Mouse (Mus musculus) heart, embryonic 11.5 days (tissue): ENCODE measurements around the gene Pdcd4. TPM values are rescaled to one million over a fixed set of nuclear protein-coding genes. Genes with fewer than 3 reads are reported as not detected.
"Not testable (repeated sequence)": the region's sequence is repeated elsewhere in the genome, so short reads cannot be mapped to it uniquely, and the experiment has no call there.

ENCODE experiments used
- ATAC-seq: fragments of 200-750 bp; cut with Nextera tagmentation; replicated peaks from 2 replicates; pipeline ENCODE4 v1.8.0; 2017; ENCODE audit warnings: moderate library complexity; ENCODE audit not compliant: insufficient number of reproducible peaks, low FRiP score, low TSS enrichment
- H3K27ac ChIP-seq: fragments of 300-500 bp; sonication (generic); 2 replicates; pipeline ENCODE4 v1.5.1; 2014; ENCODE audit warnings: mild to moderate bottlenecking, low read depth, low read length
- H3K27me3 ChIP-seq: fragments of 300-500 bp; sonication (generic); 2 replicates; pipeline ENCODE4 v1.6.1; 2014; ENCODE audit warnings: mild to moderate bottlenecking, low read length, mixed read lengths; ENCODE audit not compliant: control insufficient read depth, insufficient read depth
- H3K36me3 ChIP-seq: fragments of 300-500 bp; sonication (generic); 2 replicates; pipeline ENCODE4 v1.6.1; 2014; ENCODE audit warnings: mild to moderate bottlenecking, low read length, moderate library complexity, mixed read lengths; ENCODE audit not compliant: control insufficient read depth, insufficient read depth
- H3K4me1 ChIP-seq: fragments of 300-500 bp; sonication (generic); 2 replicates; pipeline ENCODE4 v1.6.1; 2014; ENCODE audit warnings: low read length; ENCODE audit not compliant: control insufficient read depth, insufficient read depth
- H3K4me2 ChIP-seq: fragments of 300-500 bp; sonication (generic); 2 replicates; pipeline ENCODE4 v1.6.1; 2014; ENCODE audit warnings: mild to moderate bottlenecking, moderate library complexity
- H3K4me3 ChIP-seq: fragments of 300-500 bp; sonication (generic); 2 replicates; pipeline ENCODE4 v1.5.1; 2014; ENCODE audit warnings: low read depth, low read length
- H3K9ac ChIP-seq: fragments of 300-500 bp; sonication (generic); 2 replicates; pipeline ENCODE4 v1.6.1; 2014; ENCODE audit warnings: mild to moderate bottlenecking, low read depth, low read length, moderate library complexity
- H3K9me3 ChIP-seq: fragments of 300-500 bp; sonication (generic); replicated peaks from 2 replicates; pipeline ENCODE4 v1.6.1; 2016; ENCODE audit warnings: low read length; ENCODE audit not compliant: control insufficient read depth
- WGBS: fragments of 180-500 bp; shearing (Covaris S2); extraction: QIAGEN DNeasy Blood & Tissue Kit; methylation state at CpG from one replicate; pipeline ENCODE4 v1.1.7; 2014; ENCODE audit not compliant: insufficient replicate concordance; 5-methylcytosine and 5-hydroxymethylcytosine counted together
- polyA plus RNA-seq: library from polyadenylated mRNA; unstranded; fragments of >200 nt; fragmentation: Nextera tagmentation; extraction: Ambion mirVana; gene quantifications from 2 replicates; pipeline ENCODE4 v1.2.1, GENCODE M21; 2014

Gene Pdcd4
- polyA plus RNA-seq, 1 experiment from 2014 or later: 41.3 TPM

DNA sequence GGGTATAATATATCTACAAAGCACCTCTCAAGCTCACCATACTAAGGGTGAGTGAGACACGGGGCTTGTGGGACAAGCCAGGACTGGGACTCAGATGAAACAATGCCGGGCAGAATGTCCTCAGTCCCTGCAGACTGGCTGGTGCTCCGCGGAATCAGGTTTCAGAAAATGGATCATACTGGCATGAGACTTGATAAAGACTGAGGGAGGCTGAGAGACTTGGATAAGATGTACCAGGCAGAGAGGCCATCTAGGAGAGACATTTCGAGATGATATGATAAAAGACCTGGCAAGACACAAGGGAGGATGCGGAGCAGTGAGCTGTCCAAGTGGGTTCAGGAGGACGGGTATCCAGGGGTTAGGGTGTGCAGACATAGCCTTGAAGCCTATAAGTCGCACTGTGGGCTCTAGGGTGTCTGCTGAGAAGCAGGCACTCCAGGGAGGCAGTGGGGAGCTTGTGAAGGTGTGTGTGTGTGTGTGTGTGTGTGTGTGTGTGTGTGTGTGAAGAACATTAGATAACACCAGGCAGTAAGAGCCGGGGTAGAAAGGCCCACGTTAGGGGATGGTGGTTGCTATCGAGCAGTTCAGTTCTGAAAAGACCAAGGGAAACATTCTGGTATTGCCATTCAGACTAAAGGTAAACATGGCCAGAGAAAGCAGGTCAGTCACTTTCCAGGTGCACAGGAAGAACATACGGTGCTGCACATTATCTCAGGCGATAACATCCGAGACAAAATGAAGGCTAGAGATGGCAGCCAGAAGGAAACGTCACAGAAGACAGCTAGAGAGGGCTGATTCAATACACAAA, 10.1 kb downstream of the Pdcd4 start:
- Histone ChIP-seq H3K36me3 (no peaks in the 10 kb centered on the region), H3K4me3 (peak overlapping the region; percentile 99), H3K27me3 (no peaks in the 10 kb centered on the region), H3K9me3 (no peaks in the 10 kb centered on the region), H3K27ac (peak overlapping the region; percentile 83), H3K4me1 (peaks cover 17% of the 10 kb centered on the region), H3K9ac (peak overlapping the region; percentile 84), H3K4me2 (peak overlapping the region; percentile 82)
- WGBS: 35% methylated on average over 15 of the region's 15 CpGs
- ATAC-seq: no peak

- under 1% methylated on average over 61 of the region's 61 CpGs for WGBS
- ATAC-seq: peak; percentile 96
- H3K27me3 ChIP-seq: no peaks in the 10 kb centered on the region
- peak overlapping the region; percentile 84 for H3K9ac ChIP-seq
- H3K4me3 ChIP-seq: peak overlapping the region; percentile 99
- H3K9me3 ChIP-seq: no peaks in the 10 kb centered on the region
- no peaks in the 10 kb centered on the region for H3K36me3 ChIP-seq
- H3K4me2 ChIP-seq: peak overlapping the region; percentile 82
- H3K4me1 ChIP-seq: peaks cover 17% of the 10 kb centered on the region
- peak overlapping the region; percentile 83 for H3K27ac ChIP-seq
Measured at GRCm38 (mm10) chr19:53902739-53903487, 10.9 kb downstream of the Pdcd4 start.

GRCm38 (mm10) chr19:53903507-53904321, 11.7 kb downstream of the Pdcd4 start:
- Histone ChIP-seq H3K36me3 (no peaks in the 10 kb centered on the region), H3K4me3 (peak overlapping the region; percentile 99), H3K9ac (peak overlapping the region; percentile 84), H3K4me2 (peak overlapping the region; percentile 82), H3K27ac (peak overlapping the region; percentile 83), H3K4me1 (peaks cover 17% of the 10 kb centered on the region), H3K27me3 (no peaks in the 10 kb centered on the region), H3K9me3 (no peaks in the 10 kb centered on the region)
- WGBS: under 1% methylated on average over 67 of the region's 83 CpGs
- ATAC-seq: peak; percentile 58

- H3K36me3 ChIP-seq: peaks cover 5% of the 10 kb centered on the region
- H3K27me3 ChIP-seq: no peaks in the 10 kb centered on the region
- no peak overlapping the region for H3K9ac ChIP-seq
- no peak overlapping the region for H3K27ac ChIP-seq
- peaks cover 17% of the 10 kb centered on the region for H3K4me1 ChIP-seq
- H3K4me2 ChIP-seq: peak overlapping the region; percentile 82
- no peak for ATAC-seq
- 67% methylated on average over 7 of the region's 7 CpGs for WGBS
- no peak overlapping the region; the same call in 1 of the 2 replicates for H3K4me3 ChIP-seq
- H3K9me3 ChIP-seq: no peaks in the 10 kb centered on the region
Measured at GRCm38 (mm10) chr19:53904833-53905480, 12.9 kb downstream of the Pdcd4 start.

DNA sequence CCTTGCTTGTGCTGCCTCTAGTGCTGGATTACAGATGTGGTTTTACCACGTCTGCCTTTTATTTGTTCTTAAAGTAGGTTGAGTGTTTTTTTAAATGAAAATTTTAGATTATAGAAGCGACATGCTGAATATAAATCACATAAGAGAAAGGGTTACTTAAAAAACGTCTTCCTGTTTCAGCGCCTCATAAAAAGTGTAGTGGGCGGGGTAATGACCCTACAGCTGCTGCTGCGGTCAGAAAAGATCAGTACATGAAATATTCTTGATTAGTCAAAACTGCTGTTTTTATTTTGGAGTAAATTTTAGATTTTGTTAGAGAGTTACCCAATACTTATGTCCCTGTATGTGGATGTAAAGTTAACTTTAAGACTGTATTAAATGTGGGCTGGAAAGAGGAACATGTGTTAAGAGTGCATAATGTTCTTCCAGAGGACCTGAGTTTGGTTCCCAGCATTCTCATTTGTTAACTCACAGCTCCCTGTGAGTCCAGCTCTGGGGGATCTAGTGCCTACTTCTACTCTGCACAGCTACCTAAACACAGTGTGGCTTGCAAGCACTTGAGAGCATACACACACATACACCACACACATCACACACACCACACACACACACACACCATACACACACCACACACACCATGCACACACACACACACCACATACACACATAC, 14.1 kb downstream of the Pdcd4 start:
- Histone ChIP-seq H3K4me1 (peaks cover 17% of the 10 kb centered on the region), H3K36me3 (peaks cover 5% of the 10 kb centered on the region), H3K27ac (no peak overlapping the region), H3K4me3 (no peak overlapping the region), H3K9me3 (no peaks in the 10 kb centered on the region), H3K4me2 (no peak overlapping the region), H3K9ac (no peak overlapping the region), H3K27me3 (no peaks in the 10 kb centered on the region)
- WGBS: 66% methylated on average over 6 of the region's 6 CpGs
- no peak for ATAC-seq

GRCm38 (mm10) chr19:53906703-53907070, 14.7 kb downstream of the Pdcd4 start:
- not testable (repeated sequence) for H3K4me3 ChIP-seq, H3K9ac ChIP-seq, H3K27me3 ChIP-seq, H3K36me3 ChIP-seq, H3K27ac ChIP-seq, H3K4me2 ChIP-seq, H3K9me3 ChIP-seq, ATAC-seq
- H3K4me1 ChIP-seq: peaks cover 16% of the 10 kb centered on the region

GRCm38 (mm10) chr19:53914950-53915349, 22.9 kb downstream of the Pdcd4 start:
- peaks cover 15% of the 10 kb centered on the region for H3K36me3 ChIP-seq
- H3K27ac ChIP-seq: no peak overlapping the region
- no peaks in the 10 kb centered on the region for H3K27me3 ChIP-seq
- ATAC-seq: no peak
- H3K4me2 ChIP-seq: no peak overlapping the region
- no peak overlapping the region for H3K4me3 ChIP-seq
- no peaks in the 10 kb centered on the region for H3K4me1 ChIP-seq
- H3K9me3 ChIP-seq: no peaks in the 10 kb centered on the region
- WGBS: 97% methylated on average over 4 of the region's 4 CpGs
- no peak overlapping the region for H3K9ac ChIP-seq

GRCm38 (mm10) chr19:53919541-53919940, 27.5 kb downstream of the Pdcd4 start:
- H3K9me3 ChIP-seq: no peaks in the 10 kb centered on the region
- ATAC-seq: no peak
- H3K4me2 ChIP-seq: no peak overlapping the region
- peaks cover 14% of the 10 kb centered on the region for H3K36me3 ChIP-seq
- H3K4me3 ChIP-seq: no peak overlapping the region
- no peak overlapping the region for H3K27ac ChIP-seq
- no peaks in the 10 kb centered on the region for H3K27me3 ChIP-seq
- no peaks in the 10 kb centered on the region for H3K4me1 ChIP-seq
- H3K9ac ChIP-seq: no peak overlapping the region
- 84% methylated on average over 10 of the region's 10 CpGs for WGBS
